Mouse (Mus musculus): ENCODE data around the gene Rab3il1. TPM values are rescaled to one million over a fixed set of nuclear protein-coding genes. Genes with fewer than 3 reads are reported as not detected.

Gene Rab3il1
- total RNA-seq, 2 experiments from 2014 or later, result 9.7 to 9.9 TPM

DNA sequence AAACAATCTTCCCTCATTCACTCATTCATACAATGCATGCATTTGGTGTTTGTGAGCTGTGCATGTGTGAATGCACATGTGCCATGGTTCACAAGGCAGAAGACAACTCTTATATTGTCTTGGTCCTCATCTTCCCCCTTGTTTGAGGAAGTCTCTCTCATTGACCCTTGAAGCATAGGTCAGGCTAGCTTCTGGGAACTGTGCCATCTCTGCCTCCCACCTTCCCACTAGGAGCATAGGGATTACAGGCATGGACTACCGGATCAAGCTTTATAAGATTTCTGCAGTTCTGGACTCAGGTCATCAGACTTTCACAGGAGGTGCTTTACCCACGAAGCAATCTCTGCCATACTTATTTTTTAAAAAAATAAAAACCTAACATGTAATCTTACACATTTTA is 36.1 kb downstream of the Rab3il1 start:
- no peak for DNase-seq
- intact Hi-C loops (cut with DNase I), result no loop called here

DNA sequence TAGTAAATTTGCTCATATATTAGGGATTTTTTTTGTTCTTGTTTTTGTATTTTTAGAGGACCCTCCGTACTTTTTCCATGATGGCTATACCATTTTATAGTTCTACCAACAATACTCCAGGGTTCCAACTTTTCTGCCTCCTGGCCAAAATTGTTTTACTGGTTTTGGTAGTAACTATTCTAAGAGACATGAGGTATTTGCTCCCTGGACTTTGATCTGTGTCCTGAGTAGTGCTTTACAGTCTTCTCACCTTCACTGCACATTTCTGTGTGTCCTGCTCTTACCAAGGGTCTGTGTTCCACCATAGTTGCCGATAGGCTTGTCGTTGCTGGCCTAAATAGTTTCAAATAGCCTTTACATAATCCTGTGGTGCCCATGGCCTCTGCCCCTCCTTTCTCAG is 36.9 kb downstream of the Rab3il1 start:
- intact Hi-C loops (cut with DNase I), result no loop called here
- no peak for DNase-seq

DNA sequence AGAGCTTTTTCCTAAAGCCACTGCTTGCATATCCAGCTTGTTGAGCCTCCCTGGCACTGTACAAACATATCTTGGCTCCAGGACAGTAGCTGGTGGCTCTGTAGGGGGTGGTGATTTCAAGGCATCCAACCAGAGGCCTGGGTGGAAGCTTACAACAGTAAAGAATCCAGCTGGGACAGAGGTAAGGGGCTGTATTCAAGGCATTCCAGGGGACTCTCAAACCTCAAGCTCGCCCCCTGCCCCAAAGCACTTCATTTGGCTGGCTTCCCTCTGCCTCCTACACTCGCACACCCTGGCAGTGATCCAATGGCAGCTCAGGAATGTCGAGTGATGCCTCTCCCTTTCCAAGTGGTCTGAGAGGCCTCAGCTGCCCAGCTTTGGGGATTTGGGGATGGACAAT is 37.4 kb downstream of the Rab3il1 start:
- peak; percentile 51 to 72 for DNase-seq
- intact Hi-C loops (cut with DNase I), result no loop called here

DNA sequence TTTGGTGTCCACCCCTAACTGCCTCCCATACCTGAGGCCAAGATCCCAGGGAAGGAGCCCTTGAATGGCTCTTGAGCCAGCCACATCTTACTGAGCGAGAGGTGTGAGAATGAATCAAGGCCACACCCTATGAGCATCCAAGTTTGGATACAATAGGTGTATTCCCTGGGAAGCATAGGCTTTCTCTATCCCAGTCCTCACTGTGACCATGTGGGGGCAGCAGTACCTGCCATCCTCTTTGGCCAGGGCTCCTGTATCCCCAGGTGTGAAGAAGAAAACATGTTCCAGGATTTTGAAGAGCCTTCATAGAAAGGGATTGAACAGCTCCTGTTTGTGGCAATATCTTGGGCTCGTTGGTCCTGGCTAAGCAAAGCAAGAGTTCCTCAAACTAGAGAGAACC is 38.1 kb downstream of the Rab3il1 start:
- intact Hi-C loops (cut with DNase I), result loop anchor here (2.0 to 5.0 kb wide), 2 partner anchors 61 to 158 kb away; partner anchors contain the start of gene Fads2

DNA sequence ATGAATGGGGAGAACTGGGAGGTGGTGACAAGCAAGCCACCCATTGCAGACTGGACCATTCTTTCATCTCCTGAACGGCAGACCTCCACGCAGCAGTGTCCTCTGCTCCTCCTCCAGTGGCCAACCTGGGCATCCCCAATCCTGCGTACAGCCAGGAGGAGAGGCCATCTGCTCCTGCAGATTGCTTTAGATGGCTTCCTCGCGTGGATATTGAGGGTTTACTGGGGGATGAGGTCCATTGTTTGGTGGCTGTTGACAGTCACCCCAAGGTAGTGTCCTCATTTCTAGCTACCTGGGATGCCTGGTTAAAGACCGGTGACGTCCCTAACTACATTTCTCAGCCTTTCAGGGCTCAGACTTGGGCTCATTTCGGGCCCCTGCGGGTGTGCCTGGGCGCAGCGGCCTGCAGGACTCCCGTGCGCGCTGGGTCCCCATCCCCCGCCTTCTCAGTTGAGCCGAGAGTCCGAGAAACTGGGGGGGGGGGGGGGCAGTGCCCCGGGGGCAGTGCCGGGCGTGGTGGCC is 39.5 kb downstream of the Rab3il1 start:
- intact Hi-C loops (cut with DNase I), result loop anchor here (2.0 to 5.0 kb wide), 2 partner anchors 60 to 156 kb away; partner anchors contain the start of gene Fads2
- no peak for DNase-seq

More for the DNA sequence above, 38.1 kb downstream of the Rab3il1 start:
- no peak for DNase-seq

DNA sequence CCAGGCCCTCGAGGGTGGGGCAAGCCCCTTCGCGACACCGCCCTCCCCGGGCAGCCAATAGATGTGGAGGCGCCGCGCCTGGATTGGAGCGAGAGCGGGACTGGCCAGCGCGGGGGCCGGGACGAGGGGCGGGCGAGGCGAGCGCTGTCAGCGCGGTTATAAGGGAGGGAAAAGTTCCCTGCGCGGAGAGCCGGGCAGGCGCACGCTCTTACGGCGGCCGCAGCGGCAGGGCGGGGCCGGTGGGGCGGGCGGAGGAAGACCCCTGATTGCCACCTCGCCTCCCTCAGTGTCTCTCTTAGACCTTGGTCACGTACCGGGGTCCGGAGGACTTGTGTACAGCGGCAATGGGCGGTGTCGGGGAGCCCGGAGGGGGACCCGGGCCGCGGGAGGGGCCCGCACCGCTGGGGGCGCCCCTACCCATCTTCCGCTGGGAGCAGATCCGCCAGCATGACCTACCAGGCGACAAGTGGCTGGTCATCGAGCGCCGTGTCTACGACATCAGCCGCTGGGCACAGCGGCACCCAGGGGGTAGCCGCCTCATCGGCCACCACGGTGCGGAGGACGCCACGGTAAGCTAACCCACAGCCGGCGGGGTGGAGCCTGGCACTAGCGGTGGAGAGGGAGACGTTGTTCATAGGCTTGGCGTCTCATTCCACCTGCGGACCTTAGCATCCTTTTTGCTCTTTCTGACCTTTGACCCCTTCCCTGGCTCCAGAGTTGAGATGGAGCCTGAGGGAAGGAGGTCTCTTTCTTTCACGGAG is 40.1 kb downstream of the Rab3il1 start, which contains the start of gene Fads3:
Gene Fads3 (plus strand): TSS at position 182 of the 761 bp plus-strand sequence.
- intact Hi-C loops (cut with DNase I), result loop anchor here (2.0 to 5.0 kb wide), 2 partner anchors 59 to 156 kb away; partner anchors contain the start of gene Fads2
- DNase-seq, result peak; percentile 88 to 91

DNA sequence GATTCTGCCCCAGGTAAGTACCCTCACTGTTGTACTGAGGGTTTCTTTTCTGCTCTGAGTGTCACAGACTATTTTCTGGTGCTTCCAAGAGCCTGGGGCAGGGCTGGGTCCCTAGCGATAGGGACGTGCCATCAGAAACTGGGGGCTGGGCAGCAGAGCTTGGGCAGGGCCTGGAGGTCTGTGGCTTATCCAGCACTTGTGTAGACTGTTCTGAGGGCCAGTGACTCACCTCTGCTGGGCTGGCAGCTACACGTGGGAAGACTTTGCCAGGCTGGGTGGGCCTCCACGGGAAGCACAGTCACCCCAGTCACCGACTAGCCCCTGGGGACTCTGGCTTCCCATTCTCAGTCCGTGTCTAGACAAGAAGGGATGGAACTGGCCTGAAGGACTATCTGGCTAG is 40.8 kb downstream of the Rab3il1 start:
- intact Hi-C loops (cut with DNase I), result loop anchor here (5.0 kb wide), 1 partner anchor 155 kb away; no protein-coding TSS in a partner anchor
- peak; percentile 43 to 44 for DNase-seq

DNA sequence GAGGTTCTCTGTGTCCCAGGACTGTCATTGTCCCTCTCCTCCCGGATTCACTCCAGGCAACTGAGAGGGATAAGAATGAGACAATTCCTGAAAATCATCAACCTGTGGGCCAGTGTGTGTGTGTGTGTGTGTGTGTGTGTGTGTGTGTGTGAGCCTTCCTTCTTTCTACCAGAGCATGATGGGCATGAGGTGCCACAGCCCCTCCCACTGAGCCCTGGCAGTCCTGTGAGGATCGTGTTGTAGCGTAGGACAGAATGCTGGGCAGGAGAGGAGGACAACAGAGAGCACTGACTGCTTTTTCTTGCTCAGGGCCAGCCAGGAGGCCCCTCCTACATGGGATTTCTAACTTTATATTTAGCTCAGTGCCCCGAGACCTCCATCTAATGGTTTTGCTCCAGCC is 41.3 kb downstream of the Rab3il1 start:
- intact Hi-C loops (cut with DNase I), result loop anchor here (5.0 kb wide), 1 partner anchor 154 kb away; no protein-coding TSS in a partner anchor
- no peak for DNase-seq

DNA sequence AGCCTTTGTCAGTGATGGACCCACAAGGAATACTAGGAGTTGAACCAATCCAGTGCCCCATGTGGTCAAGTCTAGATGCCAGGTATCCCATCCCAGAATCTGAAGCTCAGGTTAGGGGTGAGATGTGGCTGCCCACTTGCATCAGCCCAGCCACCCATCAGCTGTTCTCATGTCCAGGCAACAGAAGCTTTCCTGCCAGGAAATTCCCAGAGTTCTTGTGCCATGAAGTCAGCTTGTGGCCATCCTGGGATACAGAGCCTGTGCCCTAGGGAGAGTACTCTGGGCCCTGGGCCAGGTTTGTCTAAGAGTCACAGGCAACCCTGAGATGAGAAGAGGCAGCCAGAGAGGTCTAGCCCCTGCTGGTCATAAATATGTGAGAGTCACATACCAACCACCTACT is 42.2 kb downstream of the Rab3il1 start:
- intact Hi-C loops (cut with DNase I), result loop anchor here (5.0 kb wide), 1 partner anchor 154 kb away; no protein-coding TSS in a partner anchor
- peak; percentile 73 to 82 for DNase-seq

DNA sequence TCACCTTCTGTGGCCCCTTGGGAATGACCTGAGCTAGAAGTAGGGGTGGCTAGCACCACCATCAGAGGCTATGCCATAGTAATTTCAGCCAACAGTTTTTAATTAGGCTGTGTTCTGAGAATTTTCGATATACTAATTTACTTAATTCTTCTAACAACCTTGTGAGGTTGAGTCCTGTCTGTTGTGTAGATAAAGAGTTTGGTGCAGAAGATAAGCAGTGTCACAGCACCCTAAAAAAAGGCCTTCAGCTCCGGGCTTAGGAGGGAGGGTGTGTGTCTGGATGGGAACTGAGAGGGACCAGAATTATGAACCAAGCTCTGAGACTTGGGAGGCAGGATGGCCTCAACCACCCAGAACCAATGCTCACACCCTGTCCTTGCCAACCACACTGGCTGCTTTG is 44.2 kb downstream of the Rab3il1 start:
- no peak for DNase-seq
- intact Hi-C loops (cut with DNase I), result no loop called here

DNA sequence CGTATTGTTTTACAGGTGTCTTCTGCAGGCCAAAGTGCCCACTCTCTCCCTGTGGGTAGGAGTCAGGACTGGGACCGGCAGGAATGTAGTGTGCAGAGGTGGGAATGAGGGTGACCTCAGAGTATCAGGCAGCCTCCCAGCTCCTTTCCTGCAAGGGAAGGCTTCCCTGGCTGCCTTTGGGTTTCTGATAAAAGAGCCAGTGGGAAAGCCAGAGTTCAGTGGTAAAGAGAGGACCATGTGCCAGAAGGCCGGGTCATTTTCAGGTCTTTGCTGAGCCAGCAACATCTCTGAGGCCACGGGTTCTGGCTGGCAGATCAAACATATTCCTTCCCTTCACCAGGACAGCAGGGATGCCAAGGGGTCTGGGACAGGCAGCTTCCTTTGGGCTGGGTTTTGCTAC is 44.9 kb downstream of the Rab3il1 start:
- intact Hi-C loops (cut with DNase I), result no loop called here

DNA sequence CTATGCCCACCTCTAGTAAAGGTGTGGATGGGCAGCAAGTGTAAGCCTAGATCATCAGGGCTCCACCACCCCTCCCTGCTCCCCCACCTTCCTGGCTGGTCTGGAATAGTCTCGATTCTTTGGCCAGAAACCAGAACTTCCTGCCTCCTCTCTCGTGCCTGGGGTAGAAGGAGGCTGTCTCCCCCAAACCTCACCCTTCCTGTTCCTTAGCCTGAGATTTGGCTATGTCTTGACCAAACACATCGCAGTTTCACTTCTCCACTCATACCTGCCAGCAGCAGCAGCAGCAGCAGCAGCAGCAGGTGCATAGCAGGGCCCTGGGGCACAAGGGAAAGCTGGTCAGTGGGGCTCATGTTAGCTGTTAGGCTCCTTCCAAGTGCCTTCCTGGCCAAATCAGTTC is 45.5 kb downstream of the Rab3il1 start:
- DNase-seq, result no peak
- intact Hi-C loops (cut with DNase I), result no loop called here

More for the DNA sequence above, 44.9 kb downstream of the Rab3il1 start:
- peak in 1 of 2 experiments; percentile 49 for DNase-seq

DNA sequence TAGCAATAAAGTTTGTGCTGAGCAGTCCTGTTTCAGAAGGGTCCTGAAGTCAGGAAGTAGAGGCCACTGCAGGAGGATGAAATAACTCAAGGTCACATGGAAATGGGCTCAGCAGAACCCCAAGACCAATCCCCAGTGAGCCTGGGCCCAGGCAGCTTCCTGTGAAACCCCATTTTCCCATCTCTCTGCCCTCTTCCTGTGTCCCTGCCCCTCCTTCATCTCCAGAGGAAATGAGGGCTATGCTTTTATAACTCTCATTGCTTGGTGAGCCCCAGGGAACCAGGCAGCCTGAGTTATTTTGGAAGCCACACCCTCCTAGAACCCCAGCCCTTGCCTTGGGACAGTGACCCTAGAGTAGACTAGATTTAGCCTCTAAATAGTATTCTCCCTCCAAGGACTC is 48.1 kb downstream of the Rab3il1 start:
- intact Hi-C loops (cut with DNase I), result no loop called here
- no peak for DNase-seq

DNA sequence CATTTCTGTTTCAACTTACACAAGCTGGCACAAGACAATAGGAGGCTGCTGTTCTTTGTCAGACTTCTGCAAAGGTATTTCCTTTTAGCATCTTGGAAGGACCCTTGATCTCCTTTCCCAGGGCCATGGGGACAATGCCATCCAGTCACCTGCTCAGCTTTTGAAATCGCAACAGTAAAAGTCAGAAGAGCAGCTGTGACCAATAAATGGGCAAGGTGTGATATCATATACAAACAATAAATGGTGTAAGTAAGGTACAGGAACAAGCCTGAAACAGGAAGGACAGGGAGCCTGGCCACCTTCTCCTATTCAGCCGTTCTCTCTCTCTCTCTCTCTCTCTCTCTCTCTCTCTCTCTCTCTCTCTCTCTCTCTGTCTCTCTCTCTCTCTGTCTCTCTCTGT is 49.0 kb downstream of the Rab3il1 start:
- intact Hi-C loops (cut with DNase I), result no loop called here

DNA sequence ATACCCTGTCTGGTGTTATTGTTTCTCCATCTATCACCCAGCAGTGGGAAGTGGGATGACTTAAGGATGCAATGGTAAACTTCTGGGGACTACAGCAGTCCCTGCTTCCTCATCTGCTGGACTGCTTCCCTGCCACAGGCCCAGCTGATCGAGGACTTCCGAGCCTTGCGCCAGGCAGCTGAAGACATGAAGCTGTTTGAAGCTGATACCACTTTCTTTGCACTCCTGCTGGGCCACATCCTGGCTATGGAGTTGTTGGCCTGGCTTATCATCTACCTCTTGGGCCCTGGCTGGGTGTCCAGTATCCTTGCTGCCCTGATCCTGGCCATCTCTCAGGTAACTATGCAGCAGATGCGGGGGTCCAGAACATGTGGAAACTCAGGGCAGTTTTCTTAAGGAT is 51.2 kb downstream of the Rab3il1 start:
- no peak for DNase-seq
- intact Hi-C loops (cut with DNase I), result no loop called here

More for the DNA sequence above, 49.0 kb downstream of the Rab3il1 start:
- no peak for DNase-seq

DNA sequence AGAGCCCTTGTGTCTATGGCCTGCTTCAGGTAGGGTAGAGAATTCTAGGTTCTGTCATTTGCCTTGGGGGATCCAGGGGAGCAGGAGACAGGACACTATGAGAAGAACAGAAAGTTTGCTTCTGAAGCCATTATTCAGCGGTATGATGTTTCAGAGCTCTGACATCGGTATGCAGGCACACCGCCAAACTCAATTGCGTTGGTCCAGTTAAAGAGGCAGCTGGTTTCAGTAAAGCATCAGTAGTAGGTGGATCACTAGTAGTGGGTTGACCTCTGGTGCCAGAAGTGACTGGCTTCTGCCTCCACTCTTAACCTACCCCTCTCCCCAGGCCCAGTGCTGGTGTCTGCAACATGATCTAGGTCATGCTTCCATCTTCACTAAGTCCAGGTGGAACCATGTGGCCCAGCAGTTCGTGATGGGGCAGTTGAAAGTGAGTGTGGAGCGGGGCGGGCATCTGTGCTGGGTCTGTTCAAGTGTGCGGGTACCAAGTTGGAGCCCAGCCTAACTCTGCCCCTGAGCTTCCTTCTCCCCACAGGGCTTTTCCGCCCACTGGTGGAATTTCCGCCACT is 52.3 kb downstream of the Rab3il1 start:
- intact Hi-C loops (cut with DNase I), result no loop called here
- DNase-seq, result peak; percentile 23 to 37

DNA sequence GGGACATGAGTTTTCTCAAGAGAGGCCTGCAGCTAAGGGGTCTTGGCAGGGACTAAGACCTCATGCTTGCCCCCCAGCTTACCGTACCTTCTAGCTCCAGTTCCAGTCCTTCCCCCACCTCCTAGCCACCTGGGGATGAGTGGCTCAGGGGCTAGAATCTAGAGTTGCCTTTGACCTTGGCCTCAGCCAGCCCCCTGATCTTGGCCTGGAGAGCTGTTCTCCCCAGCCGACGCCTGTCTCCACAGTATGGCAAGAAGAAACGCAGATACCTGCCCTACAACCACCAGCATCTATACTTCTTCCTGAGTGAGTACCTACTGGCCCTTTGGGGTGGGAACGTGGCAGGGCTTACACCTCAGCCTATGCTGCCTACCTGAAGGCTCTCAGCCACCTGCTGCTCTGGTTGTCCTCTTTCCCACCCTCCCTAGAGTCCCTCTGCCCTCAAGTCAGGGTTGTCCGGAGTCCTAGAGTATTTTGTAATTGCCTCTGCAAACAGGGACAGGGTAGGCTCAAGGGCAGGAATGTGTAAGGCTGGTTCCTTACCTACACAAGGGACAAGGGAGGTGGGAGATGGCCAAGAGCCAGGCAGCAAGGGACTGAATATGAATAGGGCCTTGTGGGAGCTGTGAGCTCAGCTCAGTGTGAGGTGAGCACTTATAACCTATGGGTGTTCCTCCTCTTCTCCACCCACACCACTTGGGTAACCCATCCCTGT is 53.0 kb downstream of the Rab3il1 start:
- intact Hi-C loops (cut with DNase I), result no loop called here
- DNase-seq, result no peak

DNA sequence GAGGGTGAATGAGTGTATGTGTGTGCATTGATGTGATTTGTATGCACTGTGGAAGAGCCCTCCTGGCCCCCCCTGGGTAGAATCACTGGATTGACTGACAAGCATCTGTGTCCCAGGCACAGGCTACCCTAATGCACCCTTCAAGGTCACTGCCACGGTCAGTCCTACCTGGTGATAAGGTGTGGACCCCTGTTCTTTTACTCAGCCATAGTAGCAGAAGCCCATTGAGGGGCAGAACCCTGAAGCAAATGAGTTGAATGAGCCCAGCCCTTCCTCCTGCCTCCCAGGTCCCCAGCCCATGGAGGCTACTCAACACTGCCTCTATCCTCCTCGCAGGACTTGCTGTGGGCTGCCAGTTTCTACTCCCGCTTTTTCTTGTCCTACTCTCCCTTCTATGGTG is 53.8 kb downstream of the Rab3il1 start:
- no peak for DNase-seq
- intact Hi-C loops (cut with DNase I), result no loop called here

DNA sequence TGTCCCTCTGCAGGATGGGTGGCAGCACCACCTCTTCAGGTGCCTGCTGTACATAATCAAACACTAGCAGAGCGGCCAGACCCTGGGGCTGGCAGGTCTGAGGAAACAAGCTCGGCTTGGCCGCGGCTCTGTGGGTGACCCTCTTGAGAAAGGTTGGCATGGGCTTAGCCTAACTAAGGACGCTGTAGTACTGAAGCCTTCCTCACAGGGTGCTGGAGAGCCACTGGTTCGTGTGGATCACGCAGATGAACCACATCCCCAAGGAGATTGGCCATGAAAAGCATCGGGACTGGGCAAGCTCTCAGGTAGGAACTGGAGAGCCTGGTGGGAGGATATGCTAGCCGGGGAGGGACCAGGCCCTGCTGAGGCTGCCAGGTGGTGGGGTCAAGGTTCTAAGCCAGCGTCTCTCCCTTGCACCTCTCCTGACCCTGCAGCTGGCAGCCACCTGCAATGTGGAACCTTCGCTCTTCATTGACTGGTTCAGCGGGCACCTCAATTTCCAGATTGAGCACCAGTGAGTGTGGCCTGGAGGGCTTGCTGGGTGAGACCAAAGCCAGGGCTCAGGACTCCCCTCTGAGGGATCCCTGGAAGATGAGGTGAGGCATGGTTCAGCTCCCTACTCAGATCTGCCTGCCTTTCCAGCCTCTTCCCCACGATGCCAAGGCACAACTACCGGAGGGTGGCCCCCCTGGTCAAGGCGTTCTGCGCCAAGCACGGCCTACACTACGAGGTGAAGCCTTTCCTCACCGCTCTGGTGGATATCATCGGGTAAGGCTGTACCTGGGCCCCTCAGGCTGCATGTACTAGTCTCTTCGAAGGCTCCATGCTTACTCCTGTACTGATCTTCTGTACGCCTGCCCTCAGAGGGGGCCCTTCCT is 54.6 kb downstream of the Rab3il1 start:
- intact Hi-C loops (cut with DNase I), result no loop called here
- no peak for DNase-seq

DNA sequence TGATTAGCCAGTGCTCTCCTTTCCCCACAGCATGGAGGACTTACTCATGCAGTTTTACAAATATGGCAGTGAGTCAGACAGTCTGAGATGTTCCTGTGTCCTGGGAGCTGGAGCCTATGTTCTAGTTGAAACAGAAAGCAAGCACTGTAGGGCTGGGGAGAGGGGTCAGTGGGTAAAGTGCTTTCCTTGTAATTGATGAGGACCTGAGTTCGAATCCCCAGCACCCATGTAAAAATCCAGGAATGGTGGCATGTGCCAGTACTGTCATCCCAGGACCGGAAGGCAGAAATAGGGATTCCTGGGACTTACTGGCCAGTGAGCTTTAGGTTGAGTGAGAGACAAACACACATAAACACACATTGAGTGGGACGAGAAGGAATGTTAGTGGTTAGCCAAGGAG is 55.2 kb downstream of the Rab3il1 start:
- intact Hi-C loops (cut with DNase I), result no loop called here
- no peak for DNase-seq
